Mouse (Mus musculus) CH12.LX (cell line): ENCODE results near the gene Cryz. TPM values are rescaled to one million over a fixed set of nuclear protein-coding genes. Genes with fewer than 3 reads are reported as not detected.

Experiments used
- DNase-seq: peaks from one replicate; pipeline ENCODE4 v3.0.0-alpha.2; 2013; ENCODE audit errors: extremely low read depth
- H3K27ac ChIP-seq: 2 replicates; pipeline ENCODE4 v1.5.1; 2012; ENCODE audit warnings: low read depth, mild to moderate bottlenecking, control low read depth, moderate library complexity; ENCODE audit not compliant: insufficient read depth
- H3K27me3 ChIP-seq: replicated peaks from 2 replicates; pipeline ENCODE3; 2012; ENCODE audit warnings: inconsistent platforms
- H3K36me3 ChIP-seq, 2 experiments: replicated peaks in 1 of 2; 2 replicates each; pipeline versions ENCODE3 to v1.6.1; 2012; ENCODE audit warnings: inconsistent platforms in 1 of 2, low read length in 1 of 2, mild to moderate bottlenecking in 1 of 2, mixed read lengths in 1 of 2, moderate library complexity in 1 of 2; ENCODE audit not compliant: control insufficient read depth in 1 of 2, insufficient read depth in 1 of 2
- H3K4me1 ChIP-seq, 2 experiments: 2 replicates each; pipeline ENCODE4 v1.6.1; 2012; ENCODE audit warnings: inconsistent platforms in 1 of 2, moderate library complexity in 1 of 2; ENCODE audit not compliant: insufficient read depth in 2 of 2, control insufficient read depth in 1 of 2
- H3K4me2 ChIP-seq: 2 replicates; pipeline ENCODE4 v1.6.1; 2012; ENCODE audit warnings: low read depth, mild to moderate bottlenecking, control low read depth; ENCODE audit not compliant: poor library complexity, insufficient read depth, severe bottlenecking
- H3K4me3 ChIP-seq, 3 experiments: fragments of 150-350 bp in 1 of 3; sonication (generic) in 1 of 3; replicated peaks in 1 of 3; 2 replicates each; pipeline versions ENCODE3 to v1.5.1; 2011 to 2012; ENCODE audit warnings: low read depth in 2 of 3, low read length in 2 of 3, mild to moderate bottlenecking in 2 of 3, moderate library complexity in 2 of 3, control low read depth in 1 of 3, improper control_type of control experiment in 1 of 3, inconsistent platforms in 1 of 3, mixed read lengths in 1 of 3; ENCODE audit not compliant: poor library complexity in 1 of 3
- H3K79me2 ChIP-seq: replicated peaks from 2 replicates; pipeline ENCODE4 v1.6.1; 2012; ENCODE audit warnings: mild to moderate bottlenecking, moderate library complexity; ENCODE audit not compliant: control insufficient read depth, poor library complexity, insufficient read depth, severe bottlenecking; ENCODE audit errors: extremely low read depth
- H3K9ac ChIP-seq: 2 replicates; pipeline ENCODE4 v1.6.1; 2012; ENCODE audit warnings: low read depth, mild to moderate bottlenecking, control low read depth, moderate library complexity; ENCODE audit not compliant: insufficient read depth
- H3K9me3 ChIP-seq: replicated peaks from 2 replicates; pipeline ENCODE3; 2012; ENCODE audit warnings: low read length, inconsistent platforms, mixed read lengths
- ELF1 ChIP-seq: IDR thresholded peaks from 2 replicates; pipeline ENCODE4 v1.6.1; 2014; ENCODE audit warnings: low read depth, mild to moderate bottlenecking, inconsistent platforms, low read length, improper control_type of control experiment
- EP300 ChIP-seq: IDR thresholded peaks from 2 replicates; pipeline ENCODE4 v1.6.1; 2011; ENCODE audit warnings: low read length, improper control_type of control experiment
- GABPA ChIP-seq: IDR thresholded peaks from 2 replicates; pipeline ENCODE4 v1.6.1; 2012; ENCODE audit warnings: low read depth, low read length, improper control_type of control experiment, inconsistent platforms; ENCODE audit not compliant: insufficient replicate concordance
- HCFC1 ChIP-seq: IDR thresholded peaks from 2 replicates; pipeline ENCODE4 v1.6.1; 2012; ENCODE audit warnings: low read depth, mild to moderate bottlenecking, inconsistent platforms, low read length, improper control_type of control experiment
- IRF4 ChIP-seq: IDR thresholded peaks from 2 replicates; pipeline ENCODE4 v1.6.1; 2014; ENCODE audit warnings: low read depth, mild to moderate bottlenecking, inconsistent platforms, low read length, improper control_type of control experiment
- MAX ChIP-seq: IDR thresholded peaks from 2 replicates; pipeline ENCODE4 v1.6.1; 2011; ENCODE audit warnings: low read length, improper control_type of control experiment
- MEF2A ChIP-seq: IDR thresholded peaks from 2 replicates; pipeline ENCODE4 v1.6.1; 2014; ENCODE audit warnings: low read depth, mild to moderate bottlenecking, inconsistent platforms, low read length, improper control_type of control experiment, borderline replicate concordance
- MXI1 ChIP-seq: IDR thresholded peaks from 2 replicates; pipeline ENCODE4 v1.6.1; 2011; ENCODE audit warnings: mild to moderate bottlenecking, low read depth, low read length, improper control_type of control experiment
- NELFE ChIP-seq: IDR thresholded peaks from 2 replicates; pipeline ENCODE4 v1.6.1; 2011; ENCODE audit warnings: low read depth, low read length, improper control_type of control experiment
- POLR2A ChIP-seq: IDR thresholded peaks from 2 replicates; pipeline ENCODE4 v1.6.1; 2011; ENCODE audit warnings: low read depth, mild to moderate bottlenecking, improper control_type of control experiment, low read length
- POLR2AphosphoS2 ChIP-seq: IDR thresholded peaks from 2 replicates; pipeline ENCODE4 v1.6.1; 2011; ENCODE audit warnings: low read depth, low read length, improper control_type of control experiment
- RCOR1 ChIP-seq: conservative IDR thresholded peaks from 2 replicates; pipeline ENCODE4 v1.6.1; 2012; ENCODE audit warnings: low read depth, mild to moderate bottlenecking, inconsistent platforms, low read length, improper control_type of control experiment
- SIN3A ChIP-seq: IDR thresholded peaks from 2 replicates; pipeline ENCODE4 v1.6.1; 2012; ENCODE audit warnings: low read length, improper control_type of control experiment, inconsistent platforms
- TCF12 ChIP-seq: IDR thresholded peaks from 2 replicates; pipeline ENCODE4 v1.6.1; 2014; ENCODE audit warnings: low read depth, mild to moderate bottlenecking, inconsistent platforms, low read length, improper control_type of control experiment
- UBTF ChIP-seq: IDR thresholded peaks from 2 replicates; pipeline ENCODE4 v1.6.1; 2012; ENCODE audit warnings: low read depth, mild to moderate bottlenecking, inconsistent platforms, low read length, improper control_type of control experiment, moderate library complexity
- USF1 ChIP-seq: IDR thresholded peaks from 2 replicates; pipeline ENCODE4 v1.6.1; 2014; ENCODE audit warnings: low read depth, mild to moderate bottlenecking, inconsistent platforms, low read length, improper control_type of control experiment
- ZKSCAN1 ChIP-seq: IDR thresholded peaks from 2 replicates; pipeline ENCODE4 v1.6.1; 2012; ENCODE audit warnings: low read depth, inconsistent platforms, low read length, improper control_type of control experiment, borderline replicate concordance
- ZNF384 ChIP-seq: IDR thresholded peaks from 2 replicates; pipeline ENCODE4 v1.6.1; 2012; ENCODE audit warnings: low read depth, low read length, improper control_type of control experiment, inconsistent platforms
- dilution Hi-C: fragments of 300-500 bp; cut with MboI; formaldehyde crosslinking; loops from 2 replicates; pipeline ENCODE4 v1.14.3; 2020; ENCODE audit warnings: low sequenced_read_pairs; ENCODE audit not compliant: extremely low pct_unique_long_range_greater_than_20kb, extremely low pct_ligation_motif_present
- in situ Hi-C: fragments of 300-500 bp; cut with MboI; formaldehyde crosslinking; loops from 3 replicates; pipeline ENCODE4 v1.14.3; 2019; ENCODE audit warnings: low sequenced_read_pairs, low pct_ligation_motif_present, low pct_unique_long_range_greater_than_20kb, mixed read lengths
- polyA plus RNA-seq: library from polyadenylated mRNA; unstranded; fragments of >175 nt; gene quantifications from 2 replicates; pipeline ENCODE4 v1.2.1, GENCODE M21; 2012; ENCODE audit warnings: low read depth; ENCODE audit not compliant: insufficient read length
- total RNA-seq, 2 experiments: library from RNA; depleted of rRNA; stranded (reverse); fragments of 300-350 nt in 1 of 2; fragments of >200 nt in 1 of 2; gene quantifications; 2 replicates each; pipeline ENCODE4 v1.2.3; 2012 to 2014

The Cryz gene
- total and polyA plus RNA-seq, 3 experiments, result 29.2 to 39.8 (median 31.2) TPM

DNA sequence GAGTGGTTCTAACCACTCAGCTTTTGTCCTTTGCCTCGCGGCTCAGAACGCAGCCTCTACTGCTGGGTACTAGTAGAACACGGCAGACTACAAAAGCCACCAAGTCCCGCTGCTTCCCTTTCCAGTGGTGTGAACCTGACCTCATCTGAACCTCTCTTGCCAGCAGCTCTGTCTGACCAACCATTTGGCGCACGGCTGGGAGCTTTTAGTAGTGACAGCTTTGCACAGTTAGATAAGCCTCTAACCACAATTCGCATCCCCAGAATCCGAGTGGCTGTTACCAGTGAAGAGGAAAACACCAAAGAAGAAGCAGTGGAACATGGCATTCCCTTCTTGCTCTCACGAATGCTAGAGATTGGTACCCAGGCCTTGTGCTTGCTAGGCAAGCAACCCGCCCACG lies 58.4 kb downstream of the Cryz start:
- no peak overlapping the region for H3K27ac ChIP-seq
- dilution Hi-C loops, result no loop called here

GRCm38 (mm10) chr3:154655711-154656110 lies 59.2 kb downstream of the Cryz start:
- H3K27me3 ChIP-seq, result peaks cover 11% of the 10 kb centered on the region
- no peak overlapping the region for H3K27ac ChIP-seq
- no peak overlapping the region for H3K4me3 ChIP-seq
- H3K9me3 ChIP-seq, result no peaks in the 10 kb centered on the region
- H3K4me2 ChIP-seq, result no peak overlapping the region
- no peak overlapping the region for H3K9ac ChIP-seq
- DNase-seq, result no peak
- 0 out of 4 replicates have a peak, but pooled peaks cover 0 to 6% of the 10 kb centered on the region in 2 experiments for H3K4me1 ChIP-seq
- H3K79me2 ChIP-seq, result no peaks in the 10 kb centered on the region
- TF ChIP-seq TCF12, result no peak
- TF ChIP-seq IRF4, result no peak
- no peak for TF ChIP-seq ZKSCAN1
- in situ Hi-C loops (loop anchor here (25.0 kb wide), 2 partner anchors 232 to 582 kb away; no protein-coding TSS in a partner anchor), dilution Hi-C loops (no loop called here)
- H3K36me3 ChIP-seq, result no peaks in the 10 kb centered on the region

More for the DNA sequence above, 58.4 kb downstream of the Cryz start:
- Histone ChIP-seq H3K4me1 (peaks cover 0 to 6% of the 10 kb centered on the region in 2 experiments; a peak in 1 of 4 replicates), H3K4me2 (no peak overlapping the region), H3K4me3 (no peak overlapping the region), H3K79me2 (no peaks in the 10 kb centered on the region), H3K27me3 (peaks cover 11% of the 10 kb centered on the region), H3K36me3 (no peaks in the 10 kb centered on the region), H3K9ac (no peak overlapping the region), H3K9me3 (no peaks in the 10 kb centered on the region)
- TF ChIP-seq ELF1, result no peak
- TF ChIP-seq GABPA, result no peak
- no peak for TF ChIP-seq MEF2A
- TF ChIP-seq UBTF, result no peak
- TF ChIP-seq HCFC1, result no peak
- TF ChIP-seq MXI1, result no peak
- no peak for TF ChIP-seq ZKSCAN1
- no peak for TF ChIP-seq NELFE
- no peak for TF ChIP-seq POLR2A
- TF ChIP-seq EP300, result no peak
- no peak for TF ChIP-seq USF1
- no peak for TF ChIP-seq POLR2AphosphoS2
- TF ChIP-seq RCOR1, result no peak
- TF ChIP-seq SIN3A, result no peak
- no peak for TF ChIP-seq ZNF384
- no peak for TF ChIP-seq MAX
- DNase-seq, result no peak
- in situ Hi-C loops, result loop anchor here (25.0 kb wide), 2 partner anchors 232 to 582 kb away; no protein-coding TSS in a partner anchor
